Mouse (Mus musculus) liver, adult 2 months (tissue): ENCODE measurements around the gene Sema5a.

Experiments used
- CTCF ChIP-seq: fragments of 200-500 bp; IDR thresholded peaks from 2 replicates; pipeline ENCODE4 v1.5.1; 2011; ENCODE audit warnings: low read depth, low read length, control low read depth
- POLR2A ChIP-seq: fragments of 200-500 bp; IDR thresholded peaks from 2 replicates; pipeline ENCODE4 v1.6.1; 2011; ENCODE audit warnings: low read length, control low read depth; ENCODE audit not compliant: insufficient read depth; ENCODE audit errors: extremely low read depth

- TF ChIP-seq POLR2A (no peak), CTCF (no peak)
These were observed 474.3 kb downstream of the Sema5a start for GRCm38 (mm10) chr15:32718964-32719311.
